Mouse (Mus musculus) stomach, postnatal 0 days (tissue): ENCODE data around the gene Wnt1.

Source experiments
- CTCF ChIP-seq: IDR thresholded peaks from 2 replicates; pipeline ENCODE4 v1.5.1; 2016; ENCODE audit warnings: antibody characterized with exemption, low read depth, mild to moderate bottlenecking, moderate library complexity
- EP300 ChIP-seq: optimal IDR thresholded peaks from 2 replicates; pipeline ENCODE3; 2016; ENCODE audit warnings: antibody characterized with exemption

GRCm38 (mm10) chr15:98808651-98809134 is 19.0 kb downstream of the Wnt1 start:
- TF ChIP-seq EP300 (no peak), CTCF (no peak)
